Mouse (Mus musculus): ENCODE results near the gene Gm21883. TPM values are rescaled to one million over a fixed set of nuclear protein-coding genes. Genes with fewer than 3 reads are reported as not detected.
"Not testable (repeated sequence)": the region's sequence is repeated elsewhere in the genome, so short reads cannot be mapped to it uniquely, and the experiment has no call there.

Gm21883 gene
- not detected in 2 replicates for polyA plus RNA-seq (2015; fragmentation: Nextera tagmentation; extraction: Ambion mirVana)

DNA sequence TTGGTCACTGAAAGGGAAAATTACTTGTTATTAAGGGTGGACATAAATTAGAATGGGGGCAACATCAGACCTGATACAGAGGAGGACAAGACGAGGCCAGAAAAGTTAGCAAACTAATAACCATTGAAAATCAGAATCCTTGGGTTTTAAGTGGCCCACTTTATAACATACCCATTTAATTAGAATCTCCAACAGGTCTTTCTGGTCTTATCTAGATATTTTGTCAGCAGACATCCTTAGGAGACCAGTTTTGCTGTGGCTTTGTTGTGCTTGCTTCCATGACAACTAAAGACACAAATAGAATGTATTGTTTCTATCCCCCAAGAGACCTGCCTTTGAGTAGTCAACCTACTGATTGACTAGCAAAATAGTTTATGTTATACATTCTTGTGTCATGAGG lies at the start of gene Gm21883:
Gene Gm21883, minus strand, starts transcription at position 101 of the 400 bp plus-strand sequence.
- not testable (repeated sequence) for H3K4me3 ChIP-seq (replicated peaks; ENCODE audit: low read length); H3K4me1 ChIP-seq (replicated peaks; ENCODE audit: control insufficient read depth, insufficient read depth, low read length); H3K27me3 ChIP-seq (replicated peaks; ENCODE audit: control insufficient read depth, insufficient read depth, low read length); ATAC-seq; H3K27ac ChIP-seq (ENCODE audit: low read length); H3K9me3 ChIP-seq (ENCODE audit: control insufficient read depth, low read length); H3K36me3 ChIP-seq (ENCODE audit: control insufficient read depth, insufficient read depth); H3K4me2 ChIP-seq (ENCODE audit: low read length); H3K9ac ChIP-seq (replicated peaks; ENCODE audit: low read depth, low read length)
- WGBS = no CpG with 5 or more reads among the region's 1 CpGs

DNA sequence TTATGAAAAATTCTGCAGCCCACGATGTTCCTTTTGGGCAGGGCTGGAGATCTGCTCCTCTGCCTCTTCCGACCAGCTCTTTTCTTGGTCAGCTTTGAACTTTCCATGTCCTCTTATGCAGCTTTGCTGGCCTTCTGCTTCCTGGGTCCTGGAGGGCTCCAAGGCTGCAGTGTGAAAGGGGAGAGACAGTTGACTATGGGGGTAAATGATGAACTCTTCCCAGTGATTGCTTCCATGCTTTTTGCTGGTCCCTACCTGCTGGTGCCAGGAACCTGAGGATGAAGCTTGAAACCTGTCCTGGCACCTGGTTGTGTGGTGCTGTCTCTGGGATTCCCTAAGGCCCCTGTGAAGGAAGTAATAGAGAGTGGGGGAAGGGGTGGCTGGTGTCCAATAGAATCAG lies 44.7 kb upstream of the Gm21883 start, which contains the start of gene Spin2e:
Gene Spin2e, minus strand, starts transcription at position 101 of the 400 bp plus-strand sequence.
- 100% methylated on average over 1 of the region's 2 CpGs for WGBS
- not testable (repeated sequence) for H3K4me1 ChIP-seq (replicated peaks; ENCODE audit: control insufficient read depth, insufficient read depth, low read length); ATAC-seq; H3K9me3 ChIP-seq (ENCODE audit: control insufficient read depth, low read length); H3K4me3 ChIP-seq (replicated peaks; ENCODE audit: low read length); H3K27ac ChIP-seq (ENCODE audit: low read length); H3K9ac ChIP-seq (replicated peaks; ENCODE audit: low read depth, low read length); H3K4me2 ChIP-seq (ENCODE audit: low read length); H3K36me3 ChIP-seq (ENCODE audit: control insufficient read depth, insufficient read depth); H3K27me3 ChIP-seq (replicated peaks; ENCODE audit: control insufficient read depth, insufficient read depth, low read length)

Other genes with a start within 250 kb of the Gm21883 start
- gene Btbd35f26, start 237.8 kb downstream of the Gm21883 start, polyA plus RNA-seq (2015; fragmentation: Nextera tagmentation; extraction: Ambion mirVana) = not detected in 2 replicates
- gene Btbd35f19, start 190.4 kb downstream of the Gm21883 start, polyA plus RNA-seq (2015; fragmentation: Nextera tagmentation; extraction: Ambion mirVana) = not detected in 2 replicates
- not detected in 2 replicates for gene Spin2e, start 44.6 kb upstream of the Gm21883 start, polyA plus RNA-seq (2015; fragmentation: Nextera tagmentation; extraction: Ambion mirVana)
- not detected in 2 replicates for gene Btbd35f25, start 142.9 kb upstream of the Gm21883 start, polyA plus RNA-seq (2015; fragmentation: Nextera tagmentation; extraction: Ambion mirVana)